Mouse (Mus musculus) G1E (cell line): Measurements from ENCODE around the gene Atxn2. TPM values are rescaled to one million over a fixed set of nuclear protein-coding genes. Genes with fewer than 3 reads are reported as not detected.

Source experiments
- ATAC-seq: 2 replicates; pipeline ENCODE4 v1.8.0; 2016; ENCODE audit warnings: mild to moderate bottlenecking; ENCODE audit not compliant: insufficient number of reproducible peaks, poor library complexity, low FRiP score, severe bottlenecking; ENCODE audit errors: extremely low read depth
- DNase-seq: peaks from one replicate; pipeline ENCODE4 v3.0.0; 2012; ENCODE audit warnings: low spot score
- H3K27me3 ChIP-seq: 2 replicates; pipeline ENCODE4 v1.6.1; 2012; ENCODE audit warnings: mild to moderate bottlenecking, low read length, inconsistent platforms; ENCODE audit not compliant: insufficient read depth
- H3K36me3 ChIP-seq: replicated peaks from 2 replicates; pipeline ENCODE3; 2012; ENCODE audit warnings: mild to moderate bottlenecking, inconsistent platforms
- H3K4me1 ChIP-seq: 2 replicates; pipeline ENCODE4 v1.6.1; 2012; ENCODE audit warnings: low read depth, low read length, inconsistent platforms, mixed read lengths; ENCODE audit not compliant: insufficient read depth
- H3K4me3 ChIP-seq: 2 replicates; pipeline ENCODE4 v1.5.1; 2012; ENCODE audit warnings: low read depth, mild to moderate bottlenecking, inconsistent platforms, low read length, moderate library complexity, mixed read lengths
- H3K9me3 ChIP-seq: replicated peaks from 2 replicates; pipeline ENCODE4 v1.6.1; 2012; ENCODE audit warnings: inconsistent platforms
- CTCF ChIP-seq: IDR thresholded peaks from 2 replicates; pipeline ENCODE4 v1.5.1; 2012; ENCODE audit warnings: low read depth, low read length, inconsistent platforms, mixed read lengths
- GATA1 ChIP-seq: IDR thresholded peaks from 2 replicates; pipeline ENCODE4 v1.6.1; 2012; ENCODE audit warnings: borderline replicate concordance, low read length, inconsistent platforms, mixed read lengths
- GATA2 ChIP-seq: IDR thresholded peaks from 2 replicates; pipeline ENCODE4 v1.6.1; 2012; ENCODE audit warnings: low read depth, low read length, inconsistent platforms, borderline replicate concordance
- POLR2AphosphoS5 ChIP-seq: IDR thresholded peaks from 2 replicates; pipeline ENCODE4 v1.6.1; 2012; ENCODE audit warnings: low read depth, low read length, inconsistent platforms; ENCODE audit not compliant: insufficient replicate concordance
- TAL1 ChIP-seq: conservative IDR thresholded peaks from 2 replicates; pipeline ENCODE4 v1.6.1; 2012; ENCODE audit warnings: low read depth, low read length, inconsistent platforms, mixed read lengths
- polyA plus RNA-seq: library from polyadenylated mRNA; stranded (reverse); fragments of >175 nt; gene quantifications from 2 replicates; pipeline ENCODE4 v1.2.3, GENCODE M21; 2012
- total RNA-seq, 2 experiments: library from RNA; stranded (forward) in 1 of 2; stranded (reverse) in 1 of 2; fragments of 200-1000 nt in 1 of 2; fragments of >200 nt in 1 of 2; fragmentation: Nextera tagmentation in 1 of 2; gene quantifications; 2 replicates each; pipeline ENCODE4 v1.2.3; 2014 to 2017

Gene Atxn2
- total and polyA plus RNA-seq, 3 experiments, result 38.0 to 151 (median 57.5) TPM

DNA sequence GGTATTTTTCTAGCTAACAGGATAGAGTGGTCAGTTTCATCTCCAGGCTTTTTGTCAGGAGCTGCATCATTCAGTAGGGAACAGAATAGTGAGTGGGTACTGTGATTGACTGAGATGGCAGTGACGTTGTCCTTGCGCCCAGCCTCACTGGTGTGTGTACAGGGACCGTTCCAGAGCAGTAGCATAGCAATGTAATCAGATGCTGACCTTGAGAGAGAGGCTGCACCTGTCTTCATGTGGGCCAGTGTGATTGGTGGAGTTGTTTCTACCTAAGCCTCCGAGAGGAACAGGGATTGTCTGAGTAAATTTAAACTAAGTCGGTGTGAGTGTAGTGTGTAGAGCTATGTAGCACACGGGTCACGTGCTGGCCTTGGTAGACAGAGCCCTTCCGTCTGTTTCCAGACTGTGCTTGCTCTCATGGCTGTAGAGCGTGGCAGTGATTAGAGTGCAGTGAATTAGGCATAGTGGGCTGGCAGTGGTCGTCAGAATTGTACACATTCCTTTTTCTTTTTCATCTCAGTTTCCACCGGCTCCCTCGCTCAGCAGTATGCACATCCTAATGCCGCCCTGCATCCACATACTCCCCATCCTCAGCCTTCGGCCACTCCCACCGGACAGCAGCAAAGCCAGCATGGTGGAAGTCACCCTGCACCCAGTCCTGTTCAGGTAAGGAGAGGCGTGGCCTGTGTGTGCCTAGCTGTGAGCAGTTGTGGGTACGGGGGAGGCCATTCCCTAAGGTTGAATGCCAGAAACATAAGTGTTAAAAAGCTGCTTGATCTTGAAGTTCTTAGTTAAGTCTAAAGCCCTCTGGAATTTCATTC is 99.4 kb downstream of the Atxn2 start:
- H3K27me3 ChIP-seq, result no peaks in the 10 kb centered on the region
- H3K4me1 ChIP-seq, result peaks cover 6% of the 10 kb centered on the region; the same call in 1 of the 2 replicates
- ATAC-seq, result no peak
- no peaks in the 10 kb centered on the region for H3K9me3 ChIP-seq
- no peak for DNase-seq
- H3K4me3 ChIP-seq, result no peak overlapping the region
- TF ChIP-seq GATA2, result no peak
- no peak for TF ChIP-seq GATA1
- TF ChIP-seq TAL1, result no peak
- no peak for TF ChIP-seq CTCF
- TF ChIP-seq POLR2AphosphoS5, result no peak
- peaks cover 90% of the 10 kb centered on the region for H3K36me3 ChIP-seq

- TF ChIP-seq POLR2AphosphoS5, result no peak
- H3K36me3 ChIP-seq, result peaks cover 92% of the 10 kb centered on the region
- ATAC-seq, result no peak
- H3K27me3 ChIP-seq, result no peaks in the 10 kb centered on the region
- DNase-seq, result no peak
- no peaks in the 10 kb centered on the region for H3K9me3 ChIP-seq
- H3K4me1 ChIP-seq, result peaks cover 8% of the 10 kb centered on the region; the same call in 1 of the 2 replicates
- no peak overlapping the region for H3K4me3 ChIP-seq
Observed at GRCm38 (mm10) chr5:121811485-121811931, 100.4 kb downstream of the Atxn2 start.

- H3K36me3 ChIP-seq, result peaks cover 94% of the 10 kb centered on the region
- no peak for ATAC-seq
- peaks cover 8% of the 10 kb centered on the region; the same call in 1 of the 2 replicates for H3K4me1 ChIP-seq
- no peak for DNase-seq
- no peak for TF ChIP-seq CTCF
- no peak for TF ChIP-seq TAL1
- TF ChIP-seq POLR2AphosphoS5, result no peak
- no peak for TF ChIP-seq GATA2
- TF ChIP-seq GATA1, result no peak
- H3K27me3 ChIP-seq, result no peaks in the 10 kb centered on the region
- H3K9me3 ChIP-seq, result no peaks in the 10 kb centered on the region
- no peak overlapping the region for H3K4me3 ChIP-seq
Observed at GRCm38 (mm10) chr5:121812526-121813243, 101.5 kb downstream of the Atxn2 start.

DNA sequence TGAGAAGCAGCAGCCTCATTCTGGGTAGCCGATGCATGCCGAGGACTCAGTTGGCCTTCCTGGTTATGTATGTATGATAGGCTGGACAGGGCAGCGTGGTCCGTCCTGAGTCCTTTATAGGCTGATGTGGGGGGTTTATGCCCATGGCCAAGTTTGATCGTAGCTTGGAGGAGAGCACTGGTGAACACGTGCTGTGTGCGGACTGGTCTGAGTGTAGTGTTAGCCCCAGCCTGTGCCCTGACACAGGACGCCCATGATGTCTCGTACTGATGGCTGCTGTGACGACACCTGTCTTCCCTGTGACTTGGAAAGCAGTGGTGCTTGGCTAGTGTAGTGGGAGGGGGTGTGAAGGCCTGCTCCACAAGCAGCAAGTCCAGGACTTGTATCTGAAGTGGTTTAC is 102.6 kb downstream of the Atxn2 start:
- Histone ChIP-seq H3K4me3 (no peak overlapping the region), H3K4me1 (peaks cover 8% of the 10 kb centered on the region; the same call in 1 of the 2 replicates), H3K27me3 (no peaks in the 10 kb centered on the region), H3K9me3 (no peaks in the 10 kb centered on the region), H3K36me3 (peaks cover 96% of the 10 kb centered on the region)
- DNase-seq, result no peak
- TF ChIP-seq GATA2, result no peak
- TF ChIP-seq POLR2AphosphoS5, result no peak
- no peak for TF ChIP-seq GATA1
- no peak for TF ChIP-seq CTCF
- TF ChIP-seq TAL1, result no peak
- no peak for ATAC-seq

- no peak for ATAC-seq
Observed at GRCm38 (mm10) chr5:121815067-121815466, 103.9 kb downstream of the Atxn2 start.

DNA sequence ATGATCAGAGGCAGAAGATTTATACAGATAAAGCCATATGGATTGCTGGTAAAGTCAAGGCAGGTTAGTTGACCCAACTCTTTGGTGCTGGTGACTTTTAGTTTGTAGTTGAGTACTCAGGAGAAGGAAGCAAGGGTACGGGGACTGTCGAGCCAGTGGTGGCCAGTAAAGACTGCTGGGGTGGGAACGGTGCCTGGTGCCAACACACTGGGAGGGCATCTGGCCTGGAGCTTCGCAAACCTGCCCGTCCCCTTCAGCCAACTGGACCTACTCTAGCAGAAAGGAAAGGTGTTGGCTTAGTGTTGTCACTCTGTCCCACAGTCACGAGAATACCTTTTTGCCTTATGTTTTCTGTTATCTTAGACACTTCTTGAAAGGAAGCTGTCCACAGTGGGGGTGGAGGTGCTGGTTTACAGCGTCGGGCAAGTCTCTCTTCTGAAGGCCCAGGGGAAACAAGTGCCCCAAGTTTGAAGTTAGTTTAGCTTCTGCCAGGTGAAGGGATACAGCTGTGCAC is 104.8 kb downstream of the Atxn2 start:
- no peak for DNase-seq
- no peak for TF ChIP-seq POLR2AphosphoS5
- TF ChIP-seq TAL1, result no peak
- no peak for TF ChIP-seq CTCF
- no peak for TF ChIP-seq GATA1
- no peak for TF ChIP-seq GATA2
- ATAC-seq, result no peak
- H3K9me3 ChIP-seq, result no peaks in the 10 kb centered on the region
- no peak overlapping the region for H3K4me3 ChIP-seq
- peaks cover 98% of the 10 kb centered on the region for H3K36me3 ChIP-seq
- H3K27me3 ChIP-seq, result no peaks in the 10 kb centered on the region
- peaks cover 14% of the 10 kb centered on the region for H3K4me1 ChIP-seq

More at GRCm38 (mm10) chr5:121815067-121815466, 103.9 kb downstream of the Atxn2 start:
- peaks cover 8% of the 10 kb centered on the region for H3K4me1 ChIP-seq
- no peaks in the 10 kb centered on the region for H3K27me3 ChIP-seq
- DNase-seq, result peak; percentile 45
- H3K9me3 ChIP-seq, result no peaks in the 10 kb centered on the region
- no peak overlapping the region for H3K4me3 ChIP-seq
- TF ChIP-seq GATA1, result no peak
- 0 out of 2 replicates have a peak, but pooled peaks have one; percentile 13 for TF ChIP-seq CTCF
- peaks cover 98% of the 10 kb centered on the region for H3K36me3 ChIP-seq
